Mouse (Mus musculus): Measurements from ENCODE around the gene Rin2. TPM values are rescaled to one million over a fixed set of nuclear protein-coding genes. Genes with fewer than 3 reads are reported as not detected.

Rin2 gene
- total RNA-seq, 2 experiments from 2014 or later: 24.2 to 29.3 TPM

DNA sequence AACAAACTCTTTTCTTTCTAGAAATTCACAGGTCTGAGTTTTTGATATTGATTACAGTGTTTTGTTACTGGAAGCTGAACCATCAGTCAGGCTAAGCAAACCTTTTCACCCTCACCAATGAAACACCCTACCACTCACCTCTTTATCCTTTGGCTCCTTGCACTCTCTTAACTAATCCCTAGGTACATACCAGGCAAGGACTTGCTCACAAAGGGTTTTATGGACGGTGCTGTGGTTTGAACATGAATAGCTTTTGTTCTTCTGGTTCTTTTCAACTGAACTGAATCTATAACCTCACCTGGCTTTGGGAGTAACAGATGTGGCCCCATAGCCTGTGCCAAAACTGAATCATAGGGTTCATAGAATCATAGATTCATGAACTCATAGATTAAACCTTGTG lies 71.4 kb downstream of the Rin2 start:
- no peak overlapping the region for H3K27ac ChIP-seq
- intact Hi-C loops (cut with DNase I): no loop called here
- no peak for TF ChIP-seq CTCF (IDR thresholded peaks at IDR 0.05)
- no peak overlapping the region for H3K4me3 ChIP-seq
- DNase-seq (ENCODE audit: extremely low spot score in 1 of 2, low spot score in 2 of 2): no peak

- no peak for TF ChIP-seq CTCF (IDR thresholded peaks at IDR 0.05)
- intact Hi-C loops (cut with DNase I): no loop called here
- Histone ChIP-seq H3K27ac (no peak overlapping the region), H3K4me3 (no peak overlapping the region)
- no peak for DNase-seq (ENCODE audit: extremely low spot score in 1 of 2, low spot score in 2 of 2)
These were observed 74.6 kb downstream of the Rin2 start for GRCm38 (mm10) chr2:145749645-145750044.

GRCm38 (mm10) chr2:145752572-145752971 lies 77.6 kb downstream of the Rin2 start:
- intact Hi-C loops (cut with DNase I): no loop called here
- TF ChIP-seq CTCF (IDR thresholded peaks at IDR 0.05): no peak
- DNase-seq (ENCODE audit: extremely low spot score in 1 of 2, low spot score in 2 of 2): no peak
- Histone ChIP-seq H3K4me3 (no peak overlapping the region), H3K27ac (no peak overlapping the region)

GRCm38 (mm10) chr2:145753973-145754372 lies 79.0 kb downstream of the Rin2 start:
- DNase-seq (ENCODE audit: extremely low spot score in 1 of 2, low spot score in 2 of 2): no peak
- H3K27ac ChIP-seq: no peak overlapping the region
- no peak overlapping the region for H3K4me3 ChIP-seq
- intact Hi-C loops (cut with DNase I): no loop called here
- TF ChIP-seq CTCF (IDR thresholded peaks at IDR 0.05): no peak

GRCm38 (mm10) chr2:145755864-145756822 lies 81.1 kb downstream of the Rin2 start:
- Histone ChIP-seq H3K4me3 (no peak overlapping the region), H3K27ac (no peak overlapping the region)
- DNase-seq (ENCODE audit: extremely low spot score in 1 of 2, low spot score in 2 of 2): no peak
- TF ChIP-seq CTCF (IDR thresholded peaks at IDR 0.05): no peak
- intact Hi-C loops (cut with DNase I): no loop called here

- no peak for DNase-seq (ENCODE audit: extremely low spot score in 1 of 2, low spot score in 2 of 2)
- no peak overlapping the region for H3K4me3 ChIP-seq
- intact Hi-C loops (cut with DNase I): no loop called here
These were observed 85.1 kb downstream of the Rin2 start for GRCm38 (mm10) chr2:145760121-145760520.

DNA sequence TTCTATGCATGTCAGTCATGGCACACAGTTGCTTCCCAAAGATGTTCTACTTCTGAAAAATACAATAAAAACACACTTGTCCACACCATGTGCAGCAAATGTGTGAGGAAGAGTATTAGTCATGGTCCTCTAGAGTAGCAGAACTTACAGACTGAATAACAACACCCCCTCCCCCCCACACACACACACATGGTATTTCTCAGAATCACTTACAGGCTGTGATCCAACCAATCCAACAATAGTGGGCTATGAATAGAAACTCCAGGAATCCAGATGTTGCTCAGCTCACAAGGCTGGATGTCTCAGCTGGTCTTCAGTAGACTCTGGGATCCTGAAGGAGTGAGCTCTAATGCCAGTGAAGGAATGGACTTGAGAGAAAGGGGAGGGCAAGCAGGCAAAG lies 86.4 kb downstream of the Rin2 start:
- DNase-seq (ENCODE audit: extremely low spot score in 1 of 2, low spot score in 2 of 2): no peak
- no peak for TF ChIP-seq CTCF (IDR thresholded peaks at IDR 0.05)
- intact Hi-C loops (cut with DNase I): no loop called here
- Histone ChIP-seq H3K4me3 (no peak overlapping the region), H3K27ac (no peak overlapping the region)

More at GRCm38 (mm10) chr2:145760121-145760520, 85.1 kb downstream of the Rin2 start:
- no peak overlapping the region for H3K27ac ChIP-seq
- no peak for TF ChIP-seq CTCF (IDR thresholded peaks at IDR 0.05)

DNA sequence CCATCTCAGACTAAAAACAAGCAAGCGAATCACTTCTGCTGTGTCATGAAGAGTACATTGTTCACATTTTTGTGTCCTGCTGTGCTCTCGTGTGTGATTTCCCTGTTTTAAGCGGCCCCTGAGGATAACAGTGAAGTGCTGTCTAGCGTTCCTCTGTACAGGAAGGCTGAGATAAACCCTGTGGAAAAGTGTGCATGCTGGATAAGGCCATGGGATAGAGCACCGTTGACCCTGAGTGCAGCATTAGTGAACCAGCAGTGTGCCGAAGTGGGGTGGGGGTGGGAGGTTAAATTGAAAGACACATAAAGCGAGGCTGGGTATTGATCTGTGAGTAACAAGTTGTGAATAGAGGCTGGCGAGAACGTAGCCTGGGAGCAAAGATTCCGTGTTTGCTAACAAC lies 94.9 kb downstream of the Rin2 start:
- intact Hi-C loops (cut with DNase I): no loop called here
- no peak for TF ChIP-seq CTCF (IDR thresholded peaks at IDR 0.05)
- no peak for DNase-seq (ENCODE audit: extremely low spot score in 1 of 2, low spot score in 2 of 2)

DNA sequence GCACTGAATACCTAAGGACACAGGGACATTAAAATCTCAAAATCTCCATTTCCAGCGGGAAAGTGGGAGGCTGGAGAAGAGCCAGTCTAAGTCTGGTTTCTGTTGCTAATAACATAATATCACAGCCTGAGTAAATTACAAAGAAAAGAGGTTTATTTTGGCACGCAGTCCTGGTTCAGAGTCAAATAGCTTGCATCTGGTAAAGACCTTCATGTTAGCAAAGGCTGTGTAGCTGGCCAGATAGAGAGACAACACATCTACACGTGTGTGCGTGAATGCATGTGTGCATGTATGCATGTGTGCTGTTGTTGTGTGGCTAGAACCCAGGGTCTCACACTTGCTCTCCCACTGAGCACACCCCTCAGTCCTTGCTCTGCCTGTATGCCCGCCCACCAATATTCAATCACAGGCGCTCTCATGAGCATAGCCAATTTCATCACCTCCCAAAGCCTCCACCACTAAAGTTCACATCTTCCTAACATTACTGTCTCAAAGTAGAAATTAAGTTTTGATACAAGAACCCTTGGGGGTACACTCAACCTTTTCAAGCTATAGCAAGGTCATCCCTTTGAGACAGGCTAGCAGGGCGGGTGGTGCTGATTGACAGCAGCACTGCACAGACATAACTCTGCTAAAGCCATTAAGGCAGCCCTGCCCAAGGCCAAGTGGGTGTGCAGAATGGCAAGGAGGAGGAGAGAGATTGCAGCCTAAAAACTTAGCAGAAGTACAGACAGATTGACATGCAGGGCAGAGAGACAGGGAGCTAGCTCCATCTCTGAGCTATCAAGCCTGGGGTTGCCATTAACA lies 95.9 kb downstream of the Rin2 start:
- Histone ChIP-seq H3K4me3 (no peak overlapping the region), H3K27ac (no peak overlapping the region)
- TF ChIP-seq CTCF (IDR thresholded peaks at IDR 0.05): no peak
- no peak for DNase-seq (ENCODE audit: extremely low spot score in 1 of 2, low spot score in 2 of 2)
- intact Hi-C loops (cut with DNase I): no loop called here

More for the DNA sequence above, 94.9 kb downstream of the Rin2 start:
- no peak overlapping the region for H3K27ac ChIP-seq
- H3K4me3 ChIP-seq: no peak overlapping the region

DNA sequence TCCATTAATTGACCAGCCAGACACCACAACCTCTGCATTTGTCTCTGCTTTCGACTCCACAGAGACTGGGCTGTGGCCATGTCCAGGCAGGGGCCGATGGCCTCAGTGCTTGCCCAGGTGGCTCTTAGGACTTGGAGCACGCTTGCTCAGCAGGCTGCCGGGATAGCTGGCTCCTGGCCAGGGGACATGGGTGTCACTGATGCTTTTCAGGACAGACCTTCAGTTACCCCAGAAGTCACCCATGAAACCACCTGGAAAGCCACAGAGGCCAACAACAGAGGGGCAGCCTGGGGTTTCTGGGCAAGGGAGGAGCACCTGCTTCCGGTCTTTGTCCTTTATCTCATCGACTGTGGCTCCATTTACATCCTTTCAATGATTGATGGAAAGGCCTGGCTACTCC lies 108.2 kb downstream of the Rin2 start:
- no peak for DNase-seq (ENCODE audit: extremely low spot score in 1 of 2, low spot score in 2 of 2)
- intact Hi-C loops (cut with DNase I): no loop called here
- H3K27ac ChIP-seq: no peak overlapping the region
- TF ChIP-seq CTCF (IDR thresholded peaks at IDR 0.05): no peak
- no peak overlapping the region for H3K4me3 ChIP-seq

DNA sequence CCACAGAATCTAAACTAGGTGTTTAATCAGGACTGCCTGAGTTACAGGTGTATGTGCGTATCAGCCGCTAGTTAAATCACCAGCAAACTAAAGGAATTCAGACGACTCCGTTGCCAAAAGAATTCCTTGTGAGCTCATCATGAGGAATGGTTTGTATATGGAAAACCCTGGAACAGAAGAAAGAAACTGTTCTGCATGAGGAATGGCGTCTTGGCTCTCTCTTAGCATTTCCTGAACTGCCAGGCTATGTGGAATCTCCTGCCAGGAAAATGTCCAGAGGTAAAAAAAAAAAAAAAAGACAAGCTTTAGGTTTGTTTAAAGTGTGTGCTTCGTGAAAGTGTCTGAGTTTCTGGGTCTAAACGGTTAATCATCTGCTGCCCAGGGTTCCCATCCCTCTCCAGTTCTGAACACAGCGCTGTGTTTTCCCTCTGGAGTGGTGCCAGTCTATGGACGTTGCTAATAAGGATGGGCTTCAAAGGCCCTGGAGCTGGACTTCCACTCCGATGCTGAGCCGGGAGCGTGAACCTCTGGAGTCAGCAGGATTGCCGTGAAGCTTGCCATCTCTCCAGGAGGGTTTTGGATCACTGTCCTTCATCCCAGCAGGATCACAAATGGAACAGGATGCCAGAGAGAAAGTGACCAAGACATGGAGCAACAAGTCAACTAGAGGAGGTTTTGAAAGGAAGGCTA lies 109.4 kb downstream of the Rin2 start:
- TF ChIP-seq CTCF (IDR thresholded peaks at IDR 0.05): no peak
- intact Hi-C loops (cut with DNase I): no loop called here
- H3K27ac ChIP-seq: no peak overlapping the region
- H3K4me3 ChIP-seq: no peak overlapping the region
- no peak for DNase-seq (ENCODE audit: extremely low spot score in 1 of 2, low spot score in 2 of 2)

DNA sequence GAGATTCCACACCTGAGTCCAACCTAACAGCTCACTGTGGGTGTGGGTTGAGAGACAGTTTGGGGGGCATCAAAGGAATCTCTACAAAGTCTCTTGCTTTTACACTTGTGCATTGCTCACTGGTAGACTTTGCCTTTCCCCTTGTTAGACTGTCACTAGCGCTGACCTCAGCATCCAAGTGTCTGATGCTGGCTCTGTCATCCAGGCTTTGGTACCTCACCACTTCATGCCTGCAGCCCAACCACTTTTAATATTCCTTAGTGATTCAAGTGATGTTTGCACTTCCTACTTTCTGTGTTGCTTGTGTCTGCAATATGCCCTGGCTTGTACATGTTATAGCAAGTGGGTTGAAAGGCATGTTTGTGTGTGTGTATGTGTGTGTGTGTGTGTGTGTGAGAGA lies 109.9 kb downstream of the Rin2 start:
- no peak for TF ChIP-seq CTCF (IDR thresholded peaks at IDR 0.05)
- DNase-seq (ENCODE audit: extremely low spot score in 1 of 2, low spot score in 2 of 2): no peak
- intact Hi-C loops (cut with DNase I): no loop called here
- Histone ChIP-seq H3K4me3 (no peak overlapping the region), H3K27ac (no peak overlapping the region)
